Mouse (Mus musculus): ENCODE results near the gene Atp6v1g3. TPM values are rescaled to one million over a fixed set of nuclear protein-coding genes. Genes with fewer than 3 reads are reported as not detected.

Atp6v1g3 gene
- polyA plus RNA-seq, 1 experiment from 2014 or later, result not detected

- no peak for ATAC-seq
- Histone ChIP-seq H3K4me2 (replicated peaks; ENCODE audit: low read depth) (no peak overlapping the region), H3K36me3 (ENCODE audit: control insufficient read depth, insufficient read depth) (no peaks in the 10 kb centered on the region), H3K4me1 (replicated peaks; ENCODE audit: control insufficient read depth, insufficient read depth, low read length) (no peaks in the 10 kb centered on the region), H3K9ac (ENCODE audit: low read depth, low read length) (no peak overlapping the region), H3K4me3 (ENCODE audit: low read depth, low read length) (no peak overlapping the region), H3K27me3 (replicated peaks; ENCODE audit: control insufficient read depth, insufficient read depth, low read length) (no peaks in the 10 kb centered on the region), H3K9me3 (ENCODE audit: control insufficient read depth) (no peaks in the 10 kb centered on the region), H3K27ac (ENCODE audit: low read depth, low read length) (no peak overlapping the region)
- 62% methylated on average over 3 of the region's 3 CpGs for WGBS
- TF ChIP-seq CTCF (IDR thresholded peaks at IDR 0.05; ENCODE audit: low read depth), result no peak
These were observed 49.1 kb downstream of the Atp6v1g3 start for GRCm38 (mm10) chr1:138322657-138323056.

- H3K4me3 ChIP-seq (ENCODE audit: low read depth, low read length), result no peak overlapping the region
These were observed 49.6 kb downstream of the Atp6v1g3 start for GRCm38 (mm10) chr1:138323076-138323630.

GRCm38 (mm10) chr1:138326091-138326490 is 52.6 kb downstream of the Atp6v1g3 start:
- no peak overlapping the region for H3K9ac ChIP-seq (ENCODE audit: low read depth, low read length)
- 59% methylated on average over 4 of the region's 4 CpGs for WGBS
- H3K4me2 ChIP-seq (replicated peaks; ENCODE audit: low read depth), result no peak overlapping the region
- H3K36me3 ChIP-seq (ENCODE audit: control insufficient read depth, insufficient read depth), result no peaks in the 10 kb centered on the region
- H3K9me3 ChIP-seq (ENCODE audit: control insufficient read depth), result no peaks in the 10 kb centered on the region
- H3K4me1 ChIP-seq (replicated peaks; ENCODE audit: control insufficient read depth, insufficient read depth, low read length), result no peaks in the 10 kb centered on the region
- no peaks in the 10 kb centered on the region for H3K27me3 ChIP-seq (replicated peaks; ENCODE audit: control insufficient read depth, insufficient read depth, low read length)
- H3K27ac ChIP-seq (ENCODE audit: low read depth, low read length), result no peak overlapping the region
- ATAC-seq, result no peak
- H3K4me3 ChIP-seq (ENCODE audit: low read depth, low read length), result no peak overlapping the region
- TF ChIP-seq CTCF (IDR thresholded peaks at IDR 0.05; ENCODE audit: low read depth), result no peak

More at GRCm38 (mm10) chr1:138323076-138323630, 49.6 kb downstream of the Atp6v1g3 start:
- no peaks in the 10 kb centered on the region for H3K36me3 ChIP-seq (ENCODE audit: control insufficient read depth, insufficient read depth)
- WGBS, result 76% methylated on average over 4 of the region's 4 CpGs
- no peak for TF ChIP-seq CTCF (IDR thresholded peaks at IDR 0.05; ENCODE audit: low read depth)
- H3K4me2 ChIP-seq (replicated peaks; ENCODE audit: low read depth), result no peak overlapping the region
- H3K27me3 ChIP-seq (replicated peaks; ENCODE audit: control insufficient read depth, insufficient read depth, low read length), result no peaks in the 10 kb centered on the region
- H3K9me3 ChIP-seq (ENCODE audit: control insufficient read depth), result no peaks in the 10 kb centered on the region
- H3K9ac ChIP-seq (ENCODE audit: low read depth, low read length), result no peak overlapping the region
- ATAC-seq, result no peak
- H3K27ac ChIP-seq (ENCODE audit: low read depth, low read length), result no peak overlapping the region
- H3K4me1 ChIP-seq (replicated peaks; ENCODE audit: control insufficient read depth, insufficient read depth, low read length), result no peaks in the 10 kb centered on the region

GRCm38 (mm10) chr1:138326566-138326965 is 53.0 kb downstream of the Atp6v1g3 start:
- no peaks in the 10 kb centered on the region for H3K4me1 ChIP-seq (replicated peaks; ENCODE audit: control insufficient read depth, insufficient read depth, low read length)
- H3K9ac ChIP-seq (ENCODE audit: low read depth, low read length), result no peak overlapping the region
- no peak overlapping the region for H3K4me3 ChIP-seq (ENCODE audit: low read depth, low read length)
- no peaks in the 10 kb centered on the region for H3K9me3 ChIP-seq (ENCODE audit: control insufficient read depth)
- no peaks in the 10 kb centered on the region for H3K36me3 ChIP-seq (ENCODE audit: control insufficient read depth, insufficient read depth)
- TF ChIP-seq CTCF (IDR thresholded peaks at IDR 0.05; ENCODE audit: low read depth), result no peak
- 26% methylated on average over 2 of the region's 2 CpGs for WGBS
- no peak overlapping the region for H3K27ac ChIP-seq (ENCODE audit: low read depth, low read length)
- no peaks in the 10 kb centered on the region for H3K27me3 ChIP-seq (replicated peaks; ENCODE audit: control insufficient read depth, insufficient read depth, low read length)
- no peak overlapping the region for H3K4me2 ChIP-seq (replicated peaks; ENCODE audit: low read depth)
- no peak for ATAC-seq

- Histone ChIP-seq H3K4me1 (replicated peaks; ENCODE audit: control insufficient read depth, insufficient read depth, low read length) (no peaks in the 10 kb centered on the region), H3K4me2 (replicated peaks; ENCODE audit: low read depth) (no peak overlapping the region), H3K9me3 (ENCODE audit: control insufficient read depth) (no peaks in the 10 kb centered on the region), H3K27me3 (replicated peaks; ENCODE audit: control insufficient read depth, insufficient read depth, low read length) (no peaks in the 10 kb centered on the region), H3K36me3 (ENCODE audit: control insufficient read depth, insufficient read depth) (no peaks in the 10 kb centered on the region), H3K9ac (ENCODE audit: low read depth, low read length) (no peak overlapping the region), H3K4me3 (ENCODE audit: low read depth, low read length) (no peak overlapping the region), H3K27ac (ENCODE audit: low read depth, low read length) (no peak overlapping the region)
- no peak for TF ChIP-seq CTCF (IDR thresholded peaks at IDR 0.05; ENCODE audit: low read depth)
- WGBS, result 66% methylated on average over 18 of the region's 18 CpGs
- ATAC-seq, result no peak
These were observed 54.1 kb downstream of the Atp6v1g3 start for GRCm38 (mm10) chr1:138327466-138328245.

- Histone ChIP-seq H3K9me3 (ENCODE audit: control insufficient read depth) (no peaks in the 10 kb centered on the region), H3K9ac (ENCODE audit: low read depth, low read length) (no peak overlapping the region), H3K4me3 (ENCODE audit: low read depth, low read length) (no peak overlapping the region), H3K27ac (ENCODE audit: low read depth, low read length) (no peak overlapping the region), H3K27me3 (replicated peaks; ENCODE audit: control insufficient read depth, insufficient read depth, low read length) (no peaks in the 10 kb centered on the region), H3K4me2 (replicated peaks; ENCODE audit: low read depth) (no peak overlapping the region; the same call in 1 of the 2 replicates), H3K4me1 (replicated peaks; ENCODE audit: control insufficient read depth, insufficient read depth, low read length) (no peaks in the 10 kb centered on the region), H3K36me3 (ENCODE audit: control insufficient read depth, insufficient read depth) (no peaks in the 10 kb centered on the region)
- no peak for ATAC-seq
- peak; percentile 79 for TF ChIP-seq CTCF (IDR thresholded peaks at IDR 0.05; ENCODE audit: low read depth)
- 16% methylated on average over 12 of the region's 12 CpGs for WGBS
These were observed 54.8 kb downstream of the Atp6v1g3 start for GRCm38 (mm10) chr1:138328320-138328719.

All from intestine, postnatal 0 days (tissue).